Comparison of ENCODE assay signal across 8 mouse cellular contexts in the genomic region with DNA sequence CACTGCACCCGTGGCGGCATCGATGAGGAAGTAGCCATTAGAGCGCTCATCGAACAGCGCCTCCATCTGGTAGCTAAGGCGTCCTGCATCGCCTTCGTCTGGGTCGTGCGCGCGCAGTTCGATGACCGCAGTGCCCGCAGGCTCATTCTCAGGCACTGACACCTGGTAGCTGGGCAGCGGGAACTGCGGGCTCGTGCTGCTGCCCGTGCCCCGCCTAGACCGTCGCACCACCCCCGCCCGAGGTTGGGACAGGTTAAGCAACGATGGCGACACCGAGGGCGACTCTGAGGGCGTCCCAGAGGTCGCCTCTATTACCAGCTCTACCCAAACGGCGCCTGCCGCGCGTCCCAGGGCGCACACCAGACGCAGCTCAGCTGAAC. TPM values are rescaled to one million over a fixed set of nuclear protein-coding genes. Genes with fewer than 3 reads are reported as not detected.
DNase-seq lines count a peak whose midpoint lies in the region; ATAC-seq lines count a peak whose summit lies in the region.

No protein-coding gene starts in this region.

- H3K4me2 ChIP-seq in hindbrain, embryonic 16.5 days (ENCODE audit: low read length): peak overlapping the region; percentile 83
- peak overlapping the region; percentile 64 for H3K4me2 ChIP-seq in liver, embryonic 16.5 days (ENCODE audit: low read depth, low read length)
- H3K4me2 ChIP-seq in neural tube, embryonic 12.5 days (replicated peaks): peak overlapping the region; percentile 90

- peaks cover 59% of the 10 kb centered on the region for H3K27me3 ChIP-seq in embryonic facial prominence, embryonic 10.5 days (replicated peaks; ENCODE audit: low read depth, poor library complexity, severe bottlenecking)
- H3K27me3 ChIP-seq in hindbrain, embryonic 16.5 days (replicated peaks; ENCODE audit: control insufficient read depth, insufficient read depth, low read length): peaks cover 30% of the 10 kb centered on the region
- peaks cover 37% of the 10 kb centered on the region for H3K27me3 ChIP-seq in liver, embryonic 16.5 days (ENCODE audit: control insufficient read depth, insufficient read depth, low read depth, low read length)
- peaks cover 33% of the 10 kb centered on the region for H3K27me3 ChIP-seq in neural tube, embryonic 12.5 days (replicated peaks)

- H3K4me3 ChIP-seq in embryonic facial prominence, embryonic 10.5 days: peak overlapping the region; percentile 70
- H3K4me3 ChIP-seq in hindbrain, embryonic 16.5 days (ENCODE audit: low read length): peak overlapping the region; percentile 54
- H3K4me3 ChIP-seq in liver, embryonic 16.5 days (ENCODE audit: low read depth, low read length): peak overlapping the region; percentile 49
- peak overlapping the region; percentile 64 for H3K4me3 ChIP-seq in neural tube, embryonic 12.5 days

- DNase-seq in layer of hippocampus, postnatal 10 days (ENCODE audit: low spot score in 2 of 2): peak; percentile 59 to 66
- no peak for DNase-seq in layer of hippocampus, adult 18-20 months (ENCODE audit: low spot score in 2 of 2)
- DNase-seq in embryonic facial prominence, embryonic 10.5 days (ENCODE audit: low spot score): peak; percentile 71
- no peak for DNase-seq in urinary bladder, adult 18-20 months (ENCODE audit: low spot score in 2 of 2)
- DNase-seq in ovary, postnatal 10 days (ENCODE audit: low spot score): no peak

- H3K9me3 ChIP-seq in embryonic facial prominence, embryonic 10.5 days: peaks cover 29% of the 10 kb centered on the region
- H3K9me3 ChIP-seq in hindbrain, embryonic 16.5 days (ENCODE audit: control insufficient read depth, low read length): peaks cover 4% of the 10 kb centered on the region
- H3K9me3 ChIP-seq in liver, embryonic 16.5 days (replicated peaks; ENCODE audit: control insufficient read depth, low read length): no peaks in the 10 kb centered on the region; the same call in 1 of the 2 replicates
- H3K9me3 ChIP-seq in neural tube, embryonic 12.5 days: peaks cover 17% of the 10 kb centered on the region

- H3K4me1 ChIP-seq in embryonic facial prominence, embryonic 10.5 days: peaks cover 56% of the 10 kb centered on the region
- H3K4me1 ChIP-seq in hindbrain, embryonic 16.5 days (ENCODE audit: control insufficient read depth, insufficient read depth, low read depth, low read length): peaks cover 22% of the 10 kb centered on the region
- peaks cover 10% of the 10 kb centered on the region for H3K4me1 ChIP-seq in liver, embryonic 16.5 days (ENCODE audit: control insufficient read depth, low read depth, low read length)
- peaks cover 54% of the 10 kb centered on the region for H3K4me1 ChIP-seq in neural tube, embryonic 12.5 days

- 2% methylated on average over 38 of the region's 38 CpGs for WGBS in embryonic facial prominence, embryonic 10.5 days
- WGBS in hindbrain, embryonic 16.5 days: 1% methylated on average over 25 of the region's 38 CpGs
- WGBS in liver, embryonic 16.5 days (ENCODE audit: insufficient replicate concordance): 3% methylated on average over 38 of the region's 38 CpGs
- under 1% methylated on average over 38 of the region's 38 CpGs for WGBS in neural tube, embryonic 12.5 days

- peak; percentile 22 for ATAC-seq in hindbrain, embryonic 16.5 days
- no peak for ATAC-seq in liver, embryonic 16.5 days (ENCODE audit: low read depth)
- ATAC-seq in neural tube, embryonic 12.5 days (ENCODE audit: low FRiP score, low read depth): no peak

- peak overlapping the region; percentile 83 for H3K27ac ChIP-seq in embryonic facial prominence, embryonic 10.5 days (replicated peaks)
- peak overlapping the region; percentile 48; the same call in 1 of the 2 replicates for H3K27ac ChIP-seq in hindbrain, embryonic 16.5 days (ENCODE audit: low read depth, low read length)
- H3K27ac ChIP-seq in liver, embryonic 16.5 days (ENCODE audit: low read length): no peak overlapping the region
- no peak overlapping the region for H3K27ac ChIP-seq in neural tube, embryonic 12.5 days

- H3K36me3 ChIP-seq in embryonic facial prominence, embryonic 10.5 days (replicated peaks): peaks cover 39% of the 10 kb centered on the region
- H3K36me3 ChIP-seq in hindbrain, embryonic 16.5 days (ENCODE audit: control insufficient read depth, insufficient read depth, low read length): no peaks in the 10 kb centered on the region; the same call in none of the 2 replicates
- no peaks in the 10 kb centered on the region for H3K36me3 ChIP-seq in liver, embryonic 16.5 days (ENCODE audit: control insufficient read depth, insufficient read depth)
- H3K36me3 ChIP-seq in neural tube, embryonic 12.5 days: peaks cover 27% of the 10 kb centered on the region

- H3K9ac ChIP-seq in hindbrain, embryonic 16.5 days (ENCODE audit: low read depth, low read length): peak overlapping the region; percentile 59
- no peak overlapping the region for H3K9ac ChIP-seq in liver, embryonic 16.5 days (ENCODE audit: low read depth, low read length)
- H3K9ac ChIP-seq in neural tube, embryonic 12.5 days: peak overlapping the region; percentile 70

RNA-seq across cellular contexts. Expression of a gene that starts 0.8 kb away (rescaled TPM):
- total RNA-seq in layer of hippocampus, postnatal 10 days (2021): 1 to 10 TPM; 6.7 to 7.4 TPM
- total RNA-seq in layer of hippocampus, adult 18-20 months (2021): 1 to 10 TPM; 5.6 to 6.3 TPM
- polyA plus RNA-seq in embryonic facial prominence, embryonic 10.5 days (2016; fragmentation: Nextera tagmentation; extraction: Ambion mirVana): 1.2 and 1.5 TPM in 2 replicates
- polyA plus RNA-seq in hindbrain, embryonic 16.5 days (2015; fragmentation: Nextera tagmentation; extraction: Ambion mirVana): 0.76 and 1.2 TPM in 2 replicates
- polyA plus RNA-seq in liver, embryonic 16.5 days (2015; fragmentation: Nextera tagmentation; extraction: Ambion mirVana): 0.02 and 0.09 TPM in 2 replicates
- polyA plus RNA-seq in neural tube, embryonic 12.5 days (2016; fragmentation: Nextera tagmentation; extraction: Ambion mirVana): 3.6 TPM in 2 replicates

RNA-seq across cellular contexts. Expression of a gene that starts 24.7 kb away (rescaled TPM):
- total RNA-seq in layer of hippocampus, postnatal 10 days (2021): 10 to 100 TPM; 35.3 to 40.2 TPM
- total RNA-seq in layer of hippocampus, adult 18-20 months (2021): 10 to 100 TPM; 30.7 to 34.5 TPM
- 13.7 and 13.8 TPM in 2 replicates for polyA plus RNA-seq in embryonic facial prominence, embryonic 10.5 days (2016; fragmentation: Nextera tagmentation; extraction: Ambion mirVana)
- polyA plus RNA-seq in hindbrain, embryonic 16.5 days (2015; fragmentation: Nextera tagmentation; extraction: Ambion mirVana): 18.4 and 30.4 TPM in 2 replicates
- polyA plus RNA-seq in liver, embryonic 16.5 days (2015; fragmentation: Nextera tagmentation; extraction: Ambion mirVana): 3.4 and 3.5 TPM in 2 replicates
- 29.9 and 33.3 TPM in 2 replicates for polyA plus RNA-seq in neural tube, embryonic 12.5 days (2016; fragmentation: Nextera tagmentation; extraction: Ambion mirVana)

Comparison
In these comparisons a context has a peak if more than half of its experiments do, and no peak if none do; other contexts are left out.
1. DNase-seq: peak in layer of hippocampus, postnatal 10 days (2 of 2) and embryonic facial prominence, embryonic 10.5 days (single experiment); none in layer of hippocampus, adult 18-20 months (0 of 2), urinary bladder, adult 18-20 months (0 of 2) and ovary, postnatal 10 days (single experiment).
2. H3K27ac ChIP-seq: peak in embryonic facial prominence, embryonic 10.5 days (single experiment) and hindbrain, embryonic 16.5 days (single experiment); none in liver, embryonic 16.5 days (single experiment) and neural tube, embryonic 12.5 days (single experiment).
3. Peak in every context shown above with its lines, with median percentiles within 50 percentile points of each other: H3K4me3 ChIP-seq and H3K4me2 ChIP-seq.